Mouse (Mus musculus): ENCODE results near the gene Lamtor2. TPM values are rescaled to one million over a fixed set of nuclear protein-coding genes. Genes with fewer than 3 reads are reported as not detected.

Lamtor2 gene
- total RNA-seq, 2 experiments from 2014 or later, result 78.5 to 81.4 TPM

- DNase-seq (ENCODE audit: low spot score in 2 of 2), result no peak
These were observed 16.2 kb upstream of the Lamtor2 start for GRCm38 (mm10) chr3:88569093-88569492.

- DNase-seq (ENCODE audit: low spot score in 2 of 2), result no peak
These were observed 15.7 kb upstream of the Lamtor2 start for GRCm38 (mm10) chr3:88568615-88569014.

- DNase-seq (ENCODE audit: low spot score in 2 of 2), result no peak
These were observed 15.0 kb upstream of the Lamtor2 start for GRCm38 (mm10) chr3:88567892-88568291.

- no peak for DNase-seq (ENCODE audit: low spot score in 2 of 2)
These were observed 13.7 kb upstream of the Lamtor2 start for GRCm38 (mm10) chr3:88566536-88567061.

- DNase-seq (ENCODE audit: low spot score in 2 of 2), result no peak
These were observed 13.2 kb upstream of the Lamtor2 start for GRCm38 (mm10) chr3:88566116-88566515.

- no peak for DNase-seq (ENCODE audit: low spot score in 2 of 2)
These were observed 11.1 kb upstream of the Lamtor2 start for GRCm38 (mm10) chr3:88563966-88564365.

- no peak for DNase-seq (ENCODE audit: low spot score in 2 of 2)
These were observed 10.6 kb upstream of the Lamtor2 start for GRCm38 (mm10) chr3:88563442-88563841.

GRCm38 (mm10) chr3:88561989-88562388 is 9.1 kb upstream of the Lamtor2 start:
- DNase-seq (ENCODE audit: low spot score in 2 of 2), result no peak

GRCm38 (mm10) chr3:88559596-88559995 is 6.7 kb upstream of the Lamtor2 start:
- DNase-seq (ENCODE audit: low spot score in 2 of 2), result no peak

- DNase-seq (ENCODE audit: low spot score in 2 of 2), result no peak
These were observed 3.7 kb upstream of the Lamtor2 start for GRCm38 (mm10) chr3:88556616-88557015.

GRCm38 (mm10) chr3:88555731-88556130 is 2.9 kb upstream of the Lamtor2 start:
- DNase-seq (ENCODE audit: low spot score in 2 of 2), result no peak

- no peak for DNase-seq (ENCODE audit: low spot score in 2 of 2)
These were observed 2.3 kb upstream of the Lamtor2 start for GRCm38 (mm10) chr3:88555069-88555605.

- DNase-seq (ENCODE audit: low spot score in 2 of 2), result peak; percentile 53 to 67
These were observed 1.2 kb upstream of the Lamtor2 start for GRCm38 (mm10) chr3:88553880-88554586.

- peak; percentile 93 to 94 for DNase-seq (ENCODE audit: low spot score in 2 of 2)
These were observed 628 bp upstream of the Lamtor2 start, which contains the start of gene Ubqln4 for GRCm38 (mm10) chr3:88553525-88553879. TSS of gene Ubqln4 (plus strand) at chr3:88553758.

- DNase-seq (ENCODE audit: low spot score in 2 of 2), result no peak
These were observed 710 bp downstream of the Lamtor2 start for GRCm38 (mm10) chr3:88552082-88552645.

GRCm38 (mm10) chr3:88551586-88551985 is 1.3 kb downstream of the Lamtor2 start:
- DNase-seq (ENCODE audit: low spot score in 2 of 2), result no peak

- no peak for DNase-seq (ENCODE audit: low spot score in 2 of 2)
These were observed 4.5 kb downstream of the Lamtor2 start, which contains the start of gene Rab25 for GRCm38 (mm10) chr3:88548180-88548917. TSS of gene Rab25 (minus strand) at chr3:88548300.

GRCm38 (mm10) chr3:88546674-88547418 is 6.0 kb downstream of the Lamtor2 start:
- DNase-seq (ENCODE audit: low spot score in 2 of 2), result no peak

GRCm38 (mm10) chr3:88544955-88545591 is 7.8 kb downstream of the Lamtor2 start:
- no peak for DNase-seq (ENCODE audit: low spot score in 2 of 2)

- DNase-seq (ENCODE audit: low spot score in 2 of 2), result no peak
These were observed 8.4 kb downstream of the Lamtor2 start for GRCm38 (mm10) chr3:88544514-88544913.
